Mouse (Mus musculus): Measurements from ENCODE around the gene Reln. TPM values are rescaled to one million over a fixed set of nuclear protein-coding genes. Genes with fewer than 3 reads are reported as not detected.

Reln gene
- polyA plus RNA-seq, 1 experiment from 2014 or later: 14.5 TPM

DNA sequence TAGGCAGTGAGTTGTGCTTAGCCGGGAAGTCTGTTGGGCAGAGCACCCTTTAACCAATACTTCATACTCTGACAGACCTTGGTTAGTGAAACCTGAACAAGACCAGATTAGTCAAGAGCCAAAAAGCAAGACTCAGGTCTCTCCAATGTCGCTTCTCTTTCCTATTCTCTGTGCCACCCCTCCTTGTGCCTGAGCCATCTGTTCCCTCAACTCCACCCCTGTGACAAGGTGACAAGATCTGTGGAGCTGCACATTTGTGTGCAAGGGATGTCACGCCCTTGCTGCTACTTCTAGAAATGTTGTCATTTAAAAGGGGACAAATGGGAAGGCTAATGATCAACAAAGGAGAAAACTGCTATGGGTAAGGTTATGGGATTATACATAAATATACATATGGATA is 364.0 kb downstream of the Reln start:
- ATAC-seq (replicated peaks; ENCODE audit: low FRiP score, low read depth) (no peak), DNase-seq (ENCODE audit: low spot score) (no peak)
- TF ChIP-seq CTCF (IDR thresholded peaks at IDR 0.05; ENCODE audit: low read depth): no peak
- Histone ChIP-seq H3K27me3 (ENCODE audit: insufficient read depth, low read length) (no peaks in the 10 kb centered on the region), H3K9me3 (replicated peaks; ENCODE audit: low read length) (no peaks in the 10 kb centered on the region), H3K36me3 (ENCODE audit: insufficient read depth, low read length) (no peaks in the 10 kb centered on the region), H3K27ac (no peak overlapping the region), H3K4me2 (ENCODE audit: low read length) (no peak overlapping the region), H3K9ac (ENCODE audit: low read depth, low read length) (no peak overlapping the region), H3K4me3 (replicated peaks; ENCODE audit: low read depth, low read length) (no peak overlapping the region), H3K4me1 (replicated peaks; ENCODE audit: insufficient read depth, low read length) (no peaks in the 10 kb centered on the region)
- 56% methylated on average over 3 of the region's 3 CpGs for WGBS

DNA sequence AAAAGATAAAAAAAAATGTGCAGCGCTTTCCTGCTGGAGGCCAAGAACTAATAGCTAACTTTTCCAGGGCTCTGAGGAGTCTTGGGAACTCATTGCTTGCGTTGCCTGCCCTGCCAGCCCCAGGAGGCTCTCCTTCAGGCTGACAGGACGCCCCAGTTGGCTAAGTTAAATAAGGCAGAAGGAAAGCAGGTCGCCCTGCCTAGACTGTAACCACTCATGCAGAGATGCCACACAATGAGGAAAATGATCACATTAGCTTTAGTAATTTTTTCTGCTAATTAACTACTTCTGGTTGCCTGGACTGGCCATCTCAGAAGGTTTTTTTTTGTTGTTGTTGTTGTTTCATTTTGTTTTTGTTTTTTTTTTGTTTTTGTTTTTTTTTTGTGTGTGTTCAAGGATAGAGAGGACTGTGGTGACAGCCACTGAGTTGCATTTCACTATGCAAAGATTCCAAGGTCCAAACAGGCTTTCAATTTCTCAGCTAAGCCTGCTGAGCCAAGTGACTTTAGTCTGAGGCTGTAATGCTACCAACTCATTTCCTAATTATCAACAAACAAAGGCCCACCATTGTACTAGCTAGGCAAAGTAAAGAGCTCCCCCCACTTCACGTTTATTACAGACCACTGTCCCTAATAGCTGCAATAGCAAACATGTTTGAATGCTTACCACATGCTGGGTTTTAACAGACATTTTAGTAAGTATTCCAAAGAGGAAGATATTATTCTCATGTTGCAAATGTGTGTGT is 371.1 kb downstream of the Reln start:
- Histone ChIP-seq H3K9me3 (replicated peaks; ENCODE audit: low read length) (no peaks in the 10 kb centered on the region), H3K4me3 (replicated peaks; ENCODE audit: low read depth, low read length) (no peak overlapping the region), H3K4me1 (replicated peaks; ENCODE audit: insufficient read depth, low read length) (no peaks in the 10 kb centered on the region), H3K27me3 (ENCODE audit: insufficient read depth, low read length) (no peaks in the 10 kb centered on the region), H3K9ac (ENCODE audit: low read depth, low read length) (no peak overlapping the region), H3K27ac (no peak overlapping the region), H3K36me3 (ENCODE audit: insufficient read depth, low read length) (no peaks in the 10 kb centered on the region), H3K4me2 (ENCODE audit: low read length) (no peak overlapping the region)
- no peak for ATAC-seq (replicated peaks; ENCODE audit: low FRiP score, low read depth)
- 31% methylated on average over 5 of the region's 5 CpGs for WGBS
- DNase-seq (ENCODE audit: low spot score): no peak
- no peak for TF ChIP-seq CTCF (IDR thresholded peaks at IDR 0.05; ENCODE audit: low read depth)

DNA sequence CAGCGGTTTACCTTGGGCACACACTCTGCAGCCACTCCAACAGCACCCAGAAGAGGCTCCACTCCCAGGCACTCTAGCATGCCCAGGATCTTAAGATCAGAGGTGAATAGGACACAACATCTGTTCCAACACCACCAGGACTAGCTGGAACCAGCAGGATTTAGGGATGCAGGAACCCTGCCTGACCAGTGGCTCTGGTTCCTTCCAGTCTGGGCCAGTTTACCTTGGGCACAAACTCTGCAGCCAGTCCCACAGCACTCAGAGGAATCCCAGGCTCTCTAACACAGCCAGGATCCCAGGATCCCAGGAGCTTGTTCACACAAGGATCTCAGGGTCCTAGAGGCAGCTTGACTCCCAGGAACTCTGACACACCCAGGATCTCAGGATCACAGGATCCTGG is 382.7 kb downstream of the Reln start:
- DNase-seq (ENCODE audit: low spot score) (no peak), ATAC-seq (replicated peaks; ENCODE audit: low FRiP score, low read depth) (no peak; the same call in 1 of the 2 replicates)

DNA sequence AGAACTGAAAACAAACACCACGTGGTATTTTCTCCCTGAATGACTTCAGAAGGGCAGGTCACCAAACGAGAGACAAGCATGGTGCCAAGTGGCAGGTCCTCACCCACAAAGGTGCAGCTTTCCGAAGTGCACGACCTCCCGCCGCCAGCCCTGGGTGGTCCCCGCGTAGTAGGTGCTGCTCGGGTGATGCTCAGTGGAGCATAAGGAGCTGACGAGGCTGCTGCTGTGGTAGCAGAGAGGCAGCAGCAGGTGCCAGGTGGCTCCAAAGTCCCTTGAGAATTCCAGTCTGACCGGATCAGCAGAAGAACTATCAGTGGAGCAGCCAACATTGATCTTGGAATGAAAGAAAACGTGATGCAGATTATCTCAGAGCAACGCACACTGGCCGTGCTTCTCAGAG is 384.4 kb downstream of the Reln start:
- DNase-seq (ENCODE audit: low spot score): no peak
- ATAC-seq (replicated peaks; ENCODE audit: low FRiP score, low read depth): peak; percentile 54; the same call in 1 of the 2 replicates
- Histone ChIP-seq H3K9ac (ENCODE audit: low read depth, low read length) (no peak overlapping the region), H3K4me1 (replicated peaks; ENCODE audit: insufficient read depth, low read length) (no peaks in the 10 kb centered on the region), H3K27me3 (ENCODE audit: insufficient read depth, low read length) (no peaks in the 10 kb centered on the region), H3K4me2 (ENCODE audit: low read length) (no peak overlapping the region; the same call in 1 of the 2 replicates), H3K4me3 (replicated peaks; ENCODE audit: low read depth, low read length) (no peak overlapping the region), H3K9me3 (replicated peaks; ENCODE audit: low read length) (no peaks in the 10 kb centered on the region), H3K27ac (no peak overlapping the region), H3K36me3 (ENCODE audit: insufficient read depth, low read length) (no peaks in the 10 kb centered on the region)
- 44% methylated on average over 14 of the region's 14 CpGs for WGBS
- no peak for TF ChIP-seq CTCF (IDR thresholded peaks at IDR 0.05; ENCODE audit: low read depth)

More for the DNA sequence above, 382.7 kb downstream of the Reln start:
- TF ChIP-seq CTCF (IDR thresholded peaks at IDR 0.05; ENCODE audit: low read depth): no peak
- Histone ChIP-seq H3K27ac (no peak overlapping the region), H3K36me3 (ENCODE audit: insufficient read depth, low read length) (no peaks in the 10 kb centered on the region), H3K4me3 (replicated peaks; ENCODE audit: low read depth, low read length) (no peak overlapping the region), H3K27me3 (ENCODE audit: insufficient read depth, low read length) (no peaks in the 10 kb centered on the region), H3K9me3 (replicated peaks; ENCODE audit: low read length) (no peaks in the 10 kb centered on the region), H3K4me2 (ENCODE audit: low read length) (no peak overlapping the region), H3K4me1 (replicated peaks; ENCODE audit: insufficient read depth, low read length) (no peaks in the 10 kb centered on the region), H3K9ac (ENCODE audit: low read depth, low read length) (no peak overlapping the region)
- 93% methylated on average over 1 of the region's 1 CpGs for WGBS

GRCm38 (mm10) chr5:21957586-21957985 is 386.9 kb downstream of the Reln start:
- DNase-seq (ENCODE audit: low spot score): no peak
- Histone ChIP-seq H3K27me3 (ENCODE audit: insufficient read depth, low read length) (no peaks in the 10 kb centered on the region), H3K9me3 (replicated peaks; ENCODE audit: low read length) (no peaks in the 10 kb centered on the region), H3K4me3 (replicated peaks; ENCODE audit: low read depth, low read length) (no peak overlapping the region), H3K27ac (0 out of 2 replicates have a peak overlapping the region, but pooled peaks have one; percentile 1), H3K9ac (ENCODE audit: low read depth, low read length) (no peak overlapping the region), H3K4me2 (ENCODE audit: low read length) (no peak overlapping the region), H3K36me3 (ENCODE audit: insufficient read depth, low read length) (no peaks in the 10 kb centered on the region), H3K4me1 (replicated peaks; ENCODE audit: insufficient read depth, low read length) (no peaks in the 10 kb centered on the region)
- TF ChIP-seq CTCF (IDR thresholded peaks at IDR 0.05; ENCODE audit: low read depth): no peak
- ATAC-seq (replicated peaks; ENCODE audit: low FRiP score, low read depth): no peak
- 64% methylated on average over 4 of the region's 4 CpGs for WGBS

DNA sequence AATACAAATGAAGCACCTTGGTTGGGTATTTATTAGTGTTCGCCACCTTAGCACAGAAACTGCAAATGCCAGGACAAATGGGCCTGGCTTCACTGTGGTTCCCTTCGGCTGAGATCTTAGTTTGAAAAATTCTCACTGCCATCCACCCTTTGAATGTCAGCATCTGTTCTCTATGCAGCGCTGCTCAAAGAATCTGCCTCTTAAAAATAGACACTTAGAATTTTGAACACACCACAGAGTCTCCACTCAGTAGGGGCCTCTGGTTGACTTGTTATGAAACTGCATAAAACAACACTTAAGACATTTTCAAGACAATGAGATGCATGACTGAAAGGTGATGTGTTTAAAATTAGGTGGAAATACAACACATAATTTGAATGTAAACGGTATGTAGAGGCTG is 387.4 kb downstream of the Reln start:
- H3K4me1 ChIP-seq (replicated peaks; ENCODE audit: insufficient read depth, low read length): no peaks in the 10 kb centered on the region
- H3K4me3 ChIP-seq (replicated peaks; ENCODE audit: low read depth, low read length): no peak overlapping the region
- H3K36me3 ChIP-seq (ENCODE audit: insufficient read depth, low read length): no peaks in the 10 kb centered on the region
- ATAC-seq (replicated peaks; ENCODE audit: low FRiP score, low read depth) (no peak), DNase-seq (ENCODE audit: low spot score) (no peak)
- no peaks in the 10 kb centered on the region for H3K27me3 ChIP-seq (ENCODE audit: insufficient read depth, low read length)
- H3K9me3 ChIP-seq (replicated peaks; ENCODE audit: low read length): no peaks in the 10 kb centered on the region
- no peak overlapping the region for H3K9ac ChIP-seq (ENCODE audit: low read depth, low read length)
- 70% methylated on average over 4 of the region's 4 CpGs for WGBS
- H3K4me2 ChIP-seq (ENCODE audit: low read length): no peak overlapping the region
- no peak overlapping the region for H3K27ac ChIP-seq
- no peak for TF ChIP-seq CTCF (IDR thresholded peaks at IDR 0.05; ENCODE audit: low read depth)

Data from kidney, postnatal 0 days (tissue).